Mouse (Mus musculus) forebrain, embryonic 12.5 days (tissue): ENCODE results near the gene Ranbp3. TPM values are rescaled to one million over a fixed set of nuclear protein-coding genes. Genes with fewer than 3 reads are reported as not detected.

Experiments used
- ATAC-seq: fragments of 200-750 bp; cut with Nextera tagmentation; 2 replicates; pipeline ENCODE4 v1.8.0; 2017; ENCODE audit warnings: moderate TSS enrichment; ENCODE audit not compliant: low FRiP score
- H3K27ac ChIP-seq: fragments of 300-500 bp; sonication (generic); 2 replicates; pipeline ENCODE4 v1.5.1; 2016; ENCODE audit warnings: mild to moderate bottlenecking
- H3K27me3 ChIP-seq: fragments of 300-500 bp; sonication (generic); 2 replicates; pipeline ENCODE4 v1.6.1; 2016; ENCODE audit warnings: mild to moderate bottlenecking
- H3K36me3 ChIP-seq: fragments of 300-500 bp; sonication (generic); replicated peaks from 2 replicates; pipeline ENCODE4 v1.6.1; 2016; ENCODE audit warnings: mild to moderate bottlenecking
- H3K4me1 ChIP-seq: fragments of 300-500 bp; sonication (generic); 2 replicates; pipeline ENCODE4 v1.6.1; 2016
- H3K4me2 ChIP-seq: fragments of 300-500 bp; sonication (generic); 2 replicates; pipeline ENCODE4 v1.6.1; 2016; ENCODE audit warnings: mild to moderate bottlenecking, moderate library complexity
- H3K4me3 ChIP-seq: fragments of 300-500 bp; sonication (generic); replicated peaks from 2 replicates; pipeline ENCODE4 v1.5.1; 2016; ENCODE audit warnings: mild to moderate bottlenecking
- H3K9ac ChIP-seq: fragments of 300-500 bp; sonication (generic); 2 replicates; pipeline ENCODE4 v1.6.1; 2016; ENCODE audit warnings: mild to moderate bottlenecking
- H3K9me3 ChIP-seq: fragments of 300-500 bp; sonication (generic); 2 replicates; pipeline ENCODE4 v1.6.1; 2016
- WGBS: fragments of 180-500 bp; shearing (Covaris S2); methylation state at CpG from one replicate; pipeline ENCODE4 v1.1.7; 2016; 5-methylcytosine and 5-hydroxymethylcytosine counted together
- polyA plus RNA-seq: library from polyadenylated mRNA; unstranded; fragments of >200 nt; fragmentation: Nextera tagmentation; extraction: Ambion mirVana; gene quantifications from 2 replicates; pipeline ENCODE4 v1.2.1, GENCODE M21; 2016

Gene Ranbp3
- polyA plus RNA-seq, 1 experiment from 2014 or later: 119 TPM

DNA sequence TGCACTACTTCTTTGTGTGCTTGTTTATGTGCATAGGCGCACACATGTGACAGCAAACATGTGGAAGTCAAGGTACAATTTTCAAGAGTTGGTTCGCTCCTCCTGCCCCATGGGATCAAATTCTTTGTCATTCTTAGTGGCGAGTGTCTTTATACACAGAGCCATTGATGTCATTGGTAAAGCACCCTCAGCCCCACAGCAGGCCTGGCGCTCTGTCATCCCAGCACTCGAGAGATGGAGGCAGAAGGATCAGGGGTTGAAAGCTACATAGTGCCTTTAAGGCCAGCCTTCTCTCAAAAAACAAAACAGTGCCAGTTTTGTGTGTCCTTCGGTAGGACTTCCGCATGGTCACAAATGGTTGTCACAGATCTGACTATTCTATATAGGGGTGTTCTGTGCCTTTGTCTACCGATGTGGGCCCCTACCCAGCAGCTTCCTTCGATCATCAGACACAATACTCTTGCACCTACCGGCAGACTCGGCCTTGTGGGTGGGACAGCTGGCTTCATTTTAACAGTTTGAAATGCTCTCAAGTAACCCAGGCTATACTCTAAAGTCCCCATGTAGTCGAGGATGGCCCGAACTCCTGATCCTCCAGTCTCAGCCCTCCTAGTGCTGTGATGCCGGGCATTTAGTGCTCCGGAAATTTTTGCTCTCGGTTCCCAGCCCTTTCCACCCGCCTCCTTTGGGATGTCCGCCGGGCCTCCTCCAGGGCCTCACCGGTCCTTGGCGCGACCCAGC lies 43.0 kb downstream of the Ranbp3 start:
- Histone ChIP-seq H3K9ac (peak overlapping the region; percentile 75), H3K27ac (peak overlapping the region; percentile 85), H3K9me3 (no peaks in the 10 kb centered on the region), H3K27me3 (no peaks in the 10 kb centered on the region), H3K4me1 (peaks cover 31% of the 10 kb centered on the region), H3K4me2 (peak overlapping the region; percentile 72), H3K36me3 (peaks cover 29% of the 10 kb centered on the region), H3K4me3 (peak overlapping the region; percentile 82)
- ATAC-seq: no peak
- WGBS: 22% methylated on average over 22 of the region's 22 CpGs

DNA sequence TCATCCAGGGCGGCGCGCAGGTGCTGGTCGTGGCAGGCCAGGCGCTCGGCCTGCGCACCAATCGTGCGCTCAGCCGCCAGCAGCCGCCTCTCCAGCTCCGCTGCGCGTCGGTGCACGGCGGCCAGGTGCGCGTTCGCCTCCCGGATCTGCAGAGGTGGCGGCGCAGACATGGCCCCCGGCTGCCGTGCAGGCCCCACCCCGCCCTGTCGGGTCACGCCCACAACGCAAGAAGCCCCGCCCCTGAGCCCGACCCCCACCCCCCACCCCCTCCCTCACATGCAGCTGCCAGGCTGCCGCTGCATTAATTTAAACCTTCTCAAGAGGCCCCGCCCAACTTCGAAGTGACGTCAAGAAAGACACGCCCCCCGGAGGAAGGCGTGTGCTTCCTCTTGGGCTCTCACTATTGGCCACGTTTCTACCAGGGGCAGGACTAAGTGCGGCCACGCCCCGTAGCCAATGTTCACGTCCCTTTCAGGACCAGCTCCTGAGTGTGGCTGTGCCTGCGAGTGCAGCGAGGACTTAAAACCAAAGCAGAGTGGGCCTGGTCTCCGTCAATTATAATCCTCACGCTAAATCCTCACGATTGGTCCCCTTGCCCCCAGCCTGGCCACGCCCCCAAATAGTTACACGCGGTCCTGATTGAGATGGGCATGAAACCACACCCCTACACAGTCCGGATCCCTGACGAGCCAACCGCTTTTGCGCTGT lies 43.7 kb downstream of the Ranbp3 start:
- no peaks in the 10 kb centered on the region for H3K9me3 ChIP-seq
- WGBS: under 1% methylated on average over 55 of the region's 55 CpGs

DNA sequence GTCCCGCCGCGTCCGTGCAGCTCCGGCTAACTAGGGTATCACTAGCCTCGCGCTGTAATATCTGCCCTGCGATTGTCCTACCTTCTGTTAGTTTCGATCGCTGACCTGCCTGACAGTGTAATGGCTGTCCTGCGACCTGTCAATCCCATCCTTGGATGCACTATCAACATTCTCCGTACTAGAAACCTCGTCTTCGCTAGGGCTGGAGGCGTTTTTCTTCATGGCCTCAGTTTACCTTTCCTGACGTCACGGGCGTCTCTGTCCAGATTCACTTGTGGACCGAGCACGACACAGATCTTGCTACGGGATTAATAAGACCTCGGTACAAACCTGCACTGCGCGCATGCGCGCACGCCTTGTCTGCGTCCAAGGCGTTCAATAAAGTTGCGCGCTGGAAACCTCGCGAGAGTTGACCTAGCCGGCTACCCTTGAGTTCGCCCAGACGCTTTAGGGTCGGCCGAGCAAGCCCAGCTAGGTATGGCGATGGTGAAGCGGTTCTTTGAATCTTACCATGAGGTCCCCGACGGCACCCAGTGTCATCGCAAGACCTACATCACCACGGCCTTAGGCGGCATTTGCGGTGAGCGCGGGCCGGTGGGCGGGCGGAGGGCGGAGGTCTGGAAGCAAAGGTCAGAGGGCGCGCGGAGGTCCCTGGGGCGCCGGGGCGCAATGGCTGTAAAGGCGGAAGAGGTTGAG lies 44.4 kb downstream of the Ranbp3 start, which contains the start of the genes Ndufa11 and Vmac:
Gene Ndufa11 (plus strand): TSS at position 405 of the 696 bp plus-strand sequence.
Gene Vmac (minus strand): TSS at position 660 of the 696 bp plus-strand sequence.
- Histone ChIP-seq H3K4me2 (peak within 1 kb of the TSS; percentile 72), H3K9me3 (no peaks in the 10 kb centered on the region), H3K27me3 (no peaks in the 10 kb centered on the region), H3K4me3 (peak within 1 kb of the TSS; percentile 82), H3K27ac (peak within 1 kb of the TSS; percentile 85), H3K36me3 (peaks cover 29% of the 10 kb centered on the region), H3K4me1 (peaks cover 31% of the 10 kb centered on the region), H3K9ac (peak within 1 kb of the TSS; percentile 91)
- peak; percentile 72 for ATAC-seq
- WGBS: under 1% methylated on average over 59 of the region's 59 CpGs

More for the DNA sequence above, 43.7 kb downstream of the Ranbp3 start:
- Histone ChIP-seq H3K4me3 (peak overlapping the region; percentile 82), H3K36me3 (peaks cover 29% of the 10 kb centered on the region), H3K27ac (peak overlapping the region; percentile 85), H3K4me1 (peaks cover 31% of the 10 kb centered on the region), H3K27me3 (no peaks in the 10 kb centered on the region), H3K4me2 (peak overlapping the region; percentile 72), H3K9ac (peak overlapping the region; percentile 91)
- ATAC-seq: peak; percentile 93

DNA sequence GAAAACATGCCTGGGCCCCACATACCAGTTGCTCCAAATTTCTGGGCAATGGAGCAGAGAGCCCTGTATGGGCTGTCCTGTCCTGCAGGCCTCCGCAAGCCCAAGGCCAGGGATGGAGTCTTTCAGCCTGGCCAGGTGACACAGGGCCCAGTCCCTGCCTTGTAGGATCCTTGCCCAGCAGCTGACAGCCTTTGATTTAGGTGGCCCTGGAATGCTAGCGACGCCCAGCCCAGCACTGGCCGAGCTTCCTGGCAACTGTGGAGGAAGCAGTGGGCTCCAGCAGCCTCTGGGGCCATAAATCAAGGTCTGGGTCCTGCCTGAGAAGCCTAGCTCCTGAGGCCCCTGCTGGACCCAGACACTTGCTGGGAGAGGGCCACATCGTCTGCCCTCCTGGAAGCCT lies 49.3 kb downstream of the Ranbp3 start:
- 93% methylated on average over 5 of the region's 5 CpGs for WGBS
- Histone ChIP-seq H3K36me3 (peaks cover 37% of the 10 kb centered on the region), H3K4me1 (peaks cover 25% of the 10 kb centered on the region), H3K4me2 (no peak overlapping the region), H3K27ac (no peak overlapping the region), H3K4me3 (no peak overlapping the region), H3K9ac (no peak overlapping the region), H3K27me3 (no peaks in the 10 kb centered on the region), H3K9me3 (no peaks in the 10 kb centered on the region)
- no peak for ATAC-seq

DNA sequence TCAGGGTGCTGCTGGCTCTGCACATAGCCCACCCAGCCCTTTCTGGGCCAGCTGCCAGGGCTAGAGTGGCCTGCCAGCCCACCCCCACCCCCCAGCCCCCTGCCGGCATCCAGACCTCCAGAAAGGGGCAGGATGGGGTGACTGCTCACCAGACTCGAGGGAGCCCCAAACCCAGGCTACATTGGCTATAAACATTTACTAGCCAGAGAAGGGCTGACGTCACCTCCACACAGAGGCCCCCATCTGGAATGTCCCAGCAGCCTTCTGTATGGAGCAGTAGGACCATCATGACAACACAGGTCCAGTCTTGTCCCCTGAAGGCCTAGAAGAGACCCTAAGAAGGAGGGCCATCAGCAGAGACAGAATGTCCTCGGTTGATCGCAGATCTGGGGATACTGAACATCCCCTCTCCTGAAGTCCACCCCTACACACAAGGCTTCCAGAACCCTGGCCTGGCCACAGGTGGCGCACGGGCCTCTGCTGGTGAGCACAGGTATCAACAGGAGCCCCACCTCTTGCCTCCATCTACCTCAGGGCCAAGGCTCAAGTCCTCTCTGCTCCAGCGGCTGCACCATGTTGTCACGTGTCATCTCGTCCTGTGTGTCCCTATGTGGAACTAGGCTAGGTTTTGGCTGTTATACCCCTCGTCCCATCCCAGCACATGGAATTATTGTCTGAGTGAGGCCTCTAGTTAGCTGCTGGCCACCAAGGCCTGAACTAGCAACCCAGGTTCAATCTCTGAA lies 50.5 kb downstream of the Ranbp3 start:
- peaks cover 37% of the 10 kb centered on the region for H3K36me3 ChIP-seq
- no peak overlapping the region for H3K9ac ChIP-seq
- no peak overlapping the region for H3K4me3 ChIP-seq
- H3K9me3 ChIP-seq: no peaks in the 10 kb centered on the region
- no peak for ATAC-seq
- no peak overlapping the region for H3K27ac ChIP-seq
- peaks cover 27% of the 10 kb centered on the region for H3K4me1 ChIP-seq
- no peak overlapping the region for H3K4me2 ChIP-seq
- 83% methylated on average over 11 of the region's 11 CpGs for WGBS
- peaks cover 4% of the 10 kb centered on the region; the same call in 1 of the 2 replicates for H3K27me3 ChIP-seq

DNA sequence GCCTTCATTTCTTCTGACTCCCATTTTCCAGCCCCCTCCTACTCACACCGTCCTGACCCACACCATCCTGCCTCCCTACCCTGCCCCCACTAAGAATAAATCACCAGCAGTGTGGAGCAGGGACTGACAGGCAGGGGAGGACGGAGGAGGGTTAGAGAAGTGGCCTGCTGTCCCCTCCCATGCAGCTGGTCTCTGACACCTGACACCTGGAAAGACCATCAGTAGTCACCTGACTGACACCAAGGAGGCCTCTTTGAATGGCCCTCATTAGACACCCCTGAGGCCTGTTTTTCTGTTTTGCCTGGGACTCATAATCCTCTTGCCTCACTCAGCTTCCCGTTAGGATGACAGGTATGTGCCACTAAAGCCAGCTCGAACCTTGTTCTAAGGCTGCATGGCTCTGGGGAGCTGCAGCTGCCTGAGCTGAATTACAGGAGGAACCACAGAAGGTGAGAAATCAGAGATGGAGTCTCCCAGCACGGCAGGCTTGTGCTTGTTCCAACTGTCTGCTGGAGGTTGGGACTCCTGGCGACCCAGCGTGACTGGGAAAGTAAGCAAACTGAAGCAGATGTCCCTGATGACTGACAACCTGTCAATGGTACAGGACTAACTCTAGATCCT lies 54.0 kb downstream of the Ranbp3 start:
- H3K4me3 ChIP-seq: no peak overlapping the region
- H3K9me3 ChIP-seq: no peaks in the 10 kb centered on the region
- 15% methylated on average over 7 of the region's 7 CpGs for WGBS
- H3K4me2 ChIP-seq: no peak overlapping the region
- no peak for ATAC-seq
- H3K36me3 ChIP-seq: peaks cover 22% of the 10 kb centered on the region
- peaks cover 4% of the 10 kb centered on the region; the same call in 1 of the 2 replicates for H3K27me3 ChIP-seq
- peaks cover 24% of the 10 kb centered on the region for H3K4me1 ChIP-seq
- H3K9ac ChIP-seq: no peak overlapping the region
- H3K27ac ChIP-seq: 0 out of 2 replicates have a peak overlapping the region, but pooled peaks have one; percentile 5

DNA sequence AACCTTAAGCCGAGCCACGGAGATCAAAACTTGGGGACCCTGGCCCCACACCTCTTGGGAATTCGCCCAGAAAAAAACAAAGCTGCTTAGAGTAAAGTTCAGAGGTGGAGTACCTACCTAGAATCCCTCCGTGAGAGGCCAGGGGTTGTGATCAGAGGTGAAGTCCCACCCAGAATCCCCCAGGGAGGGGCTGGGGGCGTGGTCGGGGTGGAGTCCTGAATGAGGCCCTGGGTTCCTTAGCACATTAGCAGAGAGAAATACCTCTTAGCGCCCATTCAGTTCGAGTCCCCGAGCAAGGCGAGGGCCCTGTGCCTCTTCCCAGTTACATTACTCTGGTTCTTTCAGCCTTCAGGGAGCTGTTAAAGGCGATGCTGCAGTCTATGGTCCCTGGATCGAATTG lies 54.6 kb downstream of the Ranbp3 start:
- 0 out of 2 replicates have a peak overlapping the region, but pooled peaks have one; percentile 5 for H3K27ac ChIP-seq

DNA sequence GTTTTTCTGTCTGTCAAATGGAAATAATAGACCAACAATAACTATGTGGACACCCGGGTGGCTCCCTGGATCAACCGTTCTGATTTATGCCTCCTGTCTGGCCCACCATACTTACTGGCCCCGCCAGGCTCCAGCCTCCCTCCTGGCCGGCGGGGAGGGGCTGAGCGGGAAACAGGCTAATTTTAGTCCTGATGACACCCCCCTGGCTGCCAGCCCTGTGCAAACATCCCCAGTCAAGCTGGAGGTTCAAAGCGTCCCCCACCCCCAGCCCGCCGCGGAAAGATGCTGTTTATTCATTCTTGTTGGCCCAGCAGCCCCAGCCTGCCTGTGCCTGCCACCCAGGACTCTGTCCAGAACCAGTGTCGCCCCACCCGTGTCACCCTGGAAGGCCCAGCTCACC lies 55.0 kb downstream of the Ranbp3 start:
- H3K4me2 ChIP-seq: no peak overlapping the region; the same call in 1 of the 2 replicates
- H3K27me3 ChIP-seq: peaks cover 4% of the 10 kb centered on the region; the same call in 1 of the 2 replicates
- H3K9me3 ChIP-seq: no peaks in the 10 kb centered on the region
- peaks cover 12% of the 10 kb centered on the region for H3K36me3 ChIP-seq
- no peak for ATAC-seq
- peaks cover 24% of the 10 kb centered on the region for H3K4me1 ChIP-seq
- H3K27ac ChIP-seq: no peak overlapping the region
- H3K9ac ChIP-seq: no peak overlapping the region
- WGBS: 46% methylated on average over 12 of the region's 12 CpGs
- no peak overlapping the region for H3K4me3 ChIP-seq

More for the DNA sequence above, 54.6 kb downstream of the Ranbp3 start:
- no peaks in the 10 kb centered on the region for H3K9me3 ChIP-seq
- 11% methylated on average over 12 of the region's 12 CpGs for WGBS
- H3K4me1 ChIP-seq: peaks cover 24% of the 10 kb centered on the region
- no peak overlapping the region for H3K4me3 ChIP-seq
- ATAC-seq: no peak
- peaks cover 4% of the 10 kb centered on the region; the same call in 1 of the 2 replicates for H3K27me3 ChIP-seq
- no peak overlapping the region for H3K4me2 ChIP-seq
- H3K9ac ChIP-seq: no peak overlapping the region
- H3K36me3 ChIP-seq: peaks cover 17% of the 10 kb centered on the region

DNA sequence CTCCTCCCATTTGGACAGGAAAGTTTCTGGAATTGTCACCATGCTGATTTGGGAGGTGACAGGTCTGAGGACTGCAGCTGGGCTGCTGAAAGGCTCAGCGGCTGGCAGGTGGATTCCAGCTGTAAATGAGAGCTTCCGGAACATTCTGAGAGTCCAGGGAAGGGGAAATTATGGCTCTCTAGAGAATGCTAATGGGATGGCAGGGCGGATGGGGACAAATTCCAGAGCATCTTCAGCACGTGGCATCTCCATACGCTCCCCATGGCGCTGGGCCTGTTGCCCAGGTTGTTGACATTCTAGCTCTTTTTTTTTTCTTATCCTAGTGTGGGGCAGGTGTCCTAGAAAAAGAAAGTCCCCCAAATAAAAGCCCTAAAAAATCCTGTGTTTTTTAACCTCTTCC lies 56.1 kb downstream of the Ranbp3 start:
- H3K4me3 ChIP-seq: no peak overlapping the region
- peaks cover 4% of the 10 kb centered on the region; the same call in 1 of the 2 replicates for H3K27me3 ChIP-seq
- no peak overlapping the region for H3K27ac ChIP-seq
- H3K9ac ChIP-seq: no peak overlapping the region
- no peak for ATAC-seq
- peaks cover 3% of the 10 kb centered on the region for H3K36me3 ChIP-seq
- no peaks in the 10 kb centered on the region for H3K9me3 ChIP-seq
- peaks cover 24% of the 10 kb centered on the region for H3K4me1 ChIP-seq
- WGBS: 53% methylated on average over 6 of the region's 6 CpGs
- no peak overlapping the region for H3K4me2 ChIP-seq

DNA sequence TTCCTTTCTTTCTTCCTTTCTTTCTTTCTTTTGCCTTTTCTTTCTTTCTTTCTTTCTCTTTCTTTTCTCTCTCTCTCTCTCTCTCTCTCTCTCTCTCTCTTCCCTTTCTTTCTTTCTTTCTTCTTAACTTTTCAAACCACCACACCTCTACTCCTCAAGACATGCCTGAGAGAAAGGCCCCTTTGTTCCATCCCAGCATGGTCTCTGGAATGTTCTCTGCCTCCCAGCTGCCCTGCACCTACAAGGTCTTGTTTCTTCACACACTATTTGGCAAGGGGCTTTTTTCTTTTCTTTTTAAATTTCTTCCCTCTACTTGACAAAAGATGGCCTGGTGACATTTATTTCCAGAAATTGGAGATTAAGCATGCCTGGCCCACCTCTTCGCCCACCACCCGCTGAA lies 56.6 kb downstream of the Ranbp3 start:
- ATAC-seq: no peak
- peaks cover 8% of the 10 kb centered on the region; the same call in 1 of the 2 replicates for H3K27me3 ChIP-seq
- H3K9me3 ChIP-seq: no peaks in the 10 kb centered on the region
- no peak overlapping the region for H3K4me3 ChIP-seq
- H3K9ac ChIP-seq: no peak overlapping the region
- H3K27ac ChIP-seq: no peak overlapping the region
- H3K4me2 ChIP-seq: no peak overlapping the region
- WGBS: 35% methylated on average over 2 of the region's 2 CpGs
- peaks cover 24% of the 10 kb centered on the region for H3K4me1 ChIP-seq
- peaks cover 3% of the 10 kb centered on the region; the same call in 1 of the 2 replicates for H3K36me3 ChIP-seq

DNA sequence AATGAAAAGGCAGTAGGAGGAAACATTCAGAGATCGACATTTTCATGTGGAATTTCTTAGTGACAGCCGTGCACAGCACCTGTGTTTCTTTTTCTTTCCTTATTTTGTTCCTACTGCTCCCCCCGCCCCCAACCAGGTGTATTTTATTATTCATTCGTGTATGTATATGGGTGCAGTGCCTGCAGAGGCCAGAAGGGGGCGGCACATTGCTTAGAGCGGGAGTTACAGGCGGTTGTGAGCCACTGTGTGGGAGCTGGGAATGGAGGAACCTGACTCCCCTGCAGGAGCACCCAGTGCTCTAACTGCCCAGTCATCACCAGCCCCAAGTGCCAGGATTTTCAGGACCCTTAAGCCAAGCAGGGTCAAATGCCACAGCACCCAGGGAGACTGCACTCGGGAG lies 63.4 kb downstream of the Ranbp3 start:
- Histone ChIP-seq H3K4me3 (no peak overlapping the region), H3K9me3 (no peaks in the 10 kb centered on the region), H3K9ac (no peak overlapping the region), H3K4me2 (no peak overlapping the region), H3K4me1 (no peaks in the 10 kb centered on the region), H3K27me3 (peaks cover 22% of the 10 kb centered on the region), H3K36me3 (no peaks in the 10 kb centered on the region), H3K27ac (no peak overlapping the region)
- 47% methylated on average over 8 of the region's 8 CpGs for WGBS
- no peak for ATAC-seq
